Mouse (Mus musculus) layer of hippocampus, adult 18-20 months (tissue): ENCODE data around the gene Tpp1. TPM values are rescaled to one million over a fixed set of nuclear protein-coding genes. Genes with fewer than 3 reads are reported as not detected.

Experiments
- DNase-seq, 2 experiments: peaks; one replicate each; pipeline ENCODE4 v3.0.0; 2022; ENCODE audit warnings: low spot score in 2 of 2
- long read RNA-seq: library from polyadenylated mRNA; stranded (forward); transcript quantifications from one replicate; pipeline ENCODE4 v2.0.0, GENCODE M21; 2021
- total RNA-seq, 2 experiments: library from RNA; stranded (reverse); gene quantifications; 2 replicates each; pipeline ENCODE4 v1.2.3; 2021

Gene Tpp1
- 10 to 100 TPM; 59.2 to 65.2 TPM for total RNA-seq
- long read RNA-seq, transcript Tpp1-201 (13 exons, 3,558 nt): major isoform, 30 of 65 reads
- long read RNA-seq, partial matches to known transcripts: 21 of 65 reads
- long read RNA-seq, other reads (novel, unspliced or antisense): 14 of 65 reads

- DNase-seq: peak; percentile 93 to 98
Measured at GRCm38 (mm10) chr7:105751491-105752433, at the start of gene Tpp1. TSS of gene Tpp1 (minus strand) at chr7:105752235.

- DNase-seq: no peak
Measured at GRCm38 (mm10) chr7:105796972-105797371, 44.9 kb upstream of the Tpp1 start.

- DNase-seq: no peak
Measured at GRCm38 (mm10) chr7:105795759-105796366, 43.8 kb upstream of the Tpp1 start.

GRCm38 (mm10) chr7:105793701-105794100 lies 41.7 kb upstream of the Tpp1 start:
- no peak for DNase-seq

GRCm38 (mm10) chr7:105791147-105791546 lies 39.1 kb upstream of the Tpp1 start:
- no peak for DNase-seq

- DNase-seq: no peak
Measured at GRCm38 (mm10) chr7:105787285-105788140, 35.5 kb upstream of the Tpp1 start, which contains the start of gene Dchs1. TSS of gene Dchs1 (minus strand) at chr7:105787654.

GRCm38 (mm10) chr7:105786506-105787284 lies 34.7 kb upstream of the Tpp1 start:
- no peak for DNase-seq

- DNase-seq: no peak
Measured at GRCm38 (mm10) chr7:105784556-105784955, 32.5 kb upstream of the Tpp1 start.

- DNase-seq: no peak
Measured at GRCm38 (mm10) chr7:105783861-105784260, 31.8 kb upstream of the Tpp1 start.

GRCm38 (mm10) chr7:105778553-105779265 lies 26.7 kb upstream of the Tpp1 start:
- no peak for DNase-seq

GRCm38 (mm10) chr7:105777797-105778552 lies 25.9 kb upstream of the Tpp1 start:
- DNase-seq: no peak

GRCm38 (mm10) chr7:105777316-105777715 lies 25.3 kb upstream of the Tpp1 start:
- no peak for DNase-seq

- DNase-seq: no peak
Measured at GRCm38 (mm10) chr7:105776026-105776425, 24.0 kb upstream of the Tpp1 start.

- DNase-seq: no peak
Measured at GRCm38 (mm10) chr7:105774661-105775060, 22.6 kb upstream of the Tpp1 start.

- DNase-seq: no peak
Measured at GRCm38 (mm10) chr7:105773041-105773440, 21.0 kb upstream of the Tpp1 start.

- DNase-seq: no peak
Measured at GRCm38 (mm10) chr7:105772331-105772730, 20.3 kb upstream of the Tpp1 start.

GRCm38 (mm10) chr7:105769959-105770358 lies 17.9 kb upstream of the Tpp1 start:
- no peak for DNase-seq

GRCm38 (mm10) chr7:105767729-105768165 lies 15.7 kb upstream of the Tpp1 start:
- no peak for DNase-seq

GRCm38 (mm10) chr7:105764331-105764730 lies 12.3 kb upstream of the Tpp1 start:
- DNase-seq: no peak
